Mouse (Mus musculus) heart, adult 2 months (tissue): ENCODE results near the gene Agpat4.

ENCODE experiments used
- CTCF ChIP-seq: fragments of 200-600 bp; IDR thresholded peaks from 2 replicates; pipeline ENCODE4 v1.8.1; 2022; ENCODE audit warnings: antibody characterized with exemption, mild to moderate bottlenecking, moderate library complexity
- POLR2A ChIP-seq: fragments of 200-500 bp; IDR thresholded peaks from 2 replicates; pipeline ENCODE4 v1.6.1; 2011; ENCODE audit warnings: mild to moderate bottlenecking, low read depth, low read length, control low read depth; ENCODE audit not compliant: insufficient read depth

- TF ChIP-seq POLR2A (no peak), CTCF (0 out of 2 replicates have a peak, but pooled peaks have one; percentile 3)
These were observed 106.7 kb downstream of the Agpat4 start for GRCm38 (mm10) chr17:12225227-12225626.
